Mouse (Mus musculus) cerebellum, adult 9-10 months (tissue): ENCODE data around the gene N4bp2l1.

Source experiments
- DNase-seq: peaks from one replicate; pipeline ENCODE4 v3.0.0; 2022

Gene N4bp2l1

DNA sequence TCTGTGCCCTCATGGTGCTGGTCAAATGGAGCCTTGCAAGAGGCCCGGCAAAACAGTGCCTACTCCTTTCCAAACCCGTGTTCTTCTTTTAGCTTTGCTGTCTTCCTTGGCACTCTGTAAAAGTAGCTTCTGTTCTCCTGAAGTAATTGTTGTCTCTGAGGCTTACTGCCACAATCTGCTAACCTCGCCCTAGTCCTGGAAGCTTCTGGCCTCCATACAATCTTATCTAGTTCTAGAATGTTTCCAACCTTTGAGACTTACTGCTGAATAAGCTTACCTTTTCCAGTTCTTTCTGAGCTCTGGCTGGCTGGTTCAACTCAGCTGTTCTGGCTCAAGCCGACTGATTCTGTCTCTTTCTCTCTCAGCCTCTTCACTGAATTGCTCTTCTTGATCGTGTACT, 35.2 kb downstream of the N4bp2l1 start:
- no peak for DNase-seq

DNA sequence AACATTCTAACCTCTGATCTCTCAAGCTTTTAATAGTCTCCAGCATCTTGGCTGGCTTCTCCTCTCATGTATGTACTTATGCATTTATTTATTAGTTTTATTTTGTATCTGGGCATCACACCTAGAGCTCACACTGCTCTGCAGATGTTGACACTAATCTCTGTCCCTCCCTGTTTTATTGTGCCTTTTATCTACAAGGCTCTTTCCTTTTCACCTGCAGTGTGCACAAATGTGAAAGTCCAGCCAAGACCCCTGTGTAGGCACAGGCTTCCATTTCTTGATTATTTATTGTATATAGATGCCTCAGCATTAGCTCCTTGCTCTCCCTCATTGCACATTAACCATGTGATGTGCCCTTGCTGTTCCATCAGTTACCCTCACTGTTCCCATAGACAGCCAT, 35.6 kb downstream of the N4bp2l1 start:
- DNase-seq = no peak

DNA sequence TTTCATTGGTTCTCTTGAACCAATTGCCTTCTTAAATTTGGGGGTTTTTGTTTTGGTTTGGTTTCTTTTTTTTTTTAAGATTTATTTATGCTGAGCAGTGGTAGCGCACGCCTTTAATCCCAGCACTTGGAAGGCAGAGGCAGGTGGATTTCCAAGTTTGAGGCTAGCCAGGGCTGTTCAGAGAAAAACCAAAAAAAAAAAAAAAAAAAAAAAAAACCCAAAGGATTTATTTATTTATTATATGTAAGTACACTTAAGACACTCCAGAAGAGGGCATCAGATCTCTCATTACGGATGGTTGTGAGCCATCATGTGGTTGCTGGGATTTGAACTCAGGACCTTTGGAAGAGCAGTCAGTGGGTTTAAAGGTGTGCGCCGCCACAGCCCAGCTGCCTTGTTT, 36.1 kb downstream of the N4bp2l1 start:
- DNase-seq = no peak

DNA sequence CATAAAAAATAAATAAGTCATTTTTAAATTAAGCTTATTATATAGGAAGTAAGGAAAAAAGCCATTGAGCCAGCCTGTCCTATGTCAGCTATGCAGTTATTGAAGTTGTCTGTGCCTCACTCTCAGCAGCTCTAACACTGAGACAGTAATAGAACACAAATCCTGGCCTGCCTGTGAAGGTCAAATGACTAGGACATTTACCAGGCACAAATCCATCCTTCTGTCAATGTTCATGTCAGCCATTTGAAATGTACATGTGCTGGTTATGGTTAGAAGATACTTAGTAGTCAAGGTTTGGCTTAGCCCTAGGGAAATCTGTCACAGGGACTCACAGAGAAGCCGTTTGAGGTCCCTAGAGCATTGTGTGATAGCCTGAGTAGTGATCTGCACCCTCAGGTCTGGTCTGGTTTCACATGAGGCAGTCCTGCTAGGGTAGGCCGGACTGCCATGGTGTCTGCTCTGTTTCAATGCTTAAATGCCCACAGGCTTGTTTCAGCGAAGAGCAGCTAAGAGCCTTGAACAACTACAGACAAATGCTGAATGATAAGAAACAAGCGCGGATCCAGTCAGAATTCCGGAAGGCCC, 37.4 kb downstream of the N4bp2l1 start:
- DNase-seq = no peak

DNA sequence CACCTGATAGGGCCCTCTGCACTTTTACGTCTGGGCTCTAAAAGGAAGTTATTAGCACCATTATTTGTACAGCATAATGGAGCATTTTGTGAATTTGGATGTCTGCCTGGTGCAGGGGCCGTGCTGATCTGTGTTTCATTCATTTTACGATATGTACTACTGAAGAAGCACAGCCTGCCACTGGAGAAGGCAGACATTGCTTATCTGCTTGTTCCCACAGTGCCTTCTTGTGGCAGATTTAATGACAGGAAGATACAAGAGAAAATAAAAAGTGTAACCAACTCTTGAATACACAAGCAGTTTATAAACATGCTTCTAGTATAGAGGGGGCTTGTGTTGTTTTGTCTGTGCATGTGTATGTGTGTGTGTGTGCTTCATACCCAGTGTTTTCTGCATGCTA, 45.4 kb downstream of the N4bp2l1 start:
- DNase-seq = no peak

DNA sequence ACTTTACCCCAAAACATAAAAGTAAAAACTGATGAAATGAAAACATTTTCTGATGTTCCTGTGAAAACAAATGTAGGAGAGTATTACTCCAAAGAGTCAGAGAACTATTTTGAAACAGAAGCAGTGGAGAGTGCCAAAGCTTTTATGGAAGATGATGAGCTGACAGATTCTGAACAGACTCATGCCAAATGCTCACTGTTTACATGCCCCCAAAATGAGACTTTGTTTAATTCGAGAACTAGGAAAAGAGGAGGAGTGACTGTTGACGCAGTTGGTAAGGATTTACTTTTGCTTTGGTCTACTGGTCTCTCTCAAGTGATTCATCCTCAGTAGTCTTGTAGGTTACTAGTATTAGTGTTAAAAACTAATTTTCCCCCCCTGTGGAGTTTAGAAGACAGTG, 53.8 kb downstream of the N4bp2l1 start:
- DNase-seq = no peak

GRCm38 (mm10) chr5:150541302-150541701, 55.7 kb downstream of the N4bp2l1 start:
- no peak for DNase-seq

- DNase-seq = no peak
Measured at GRCm38 (mm10) chr5:150525239-150525638, 71.7 kb downstream of the N4bp2l1 start.

DNA sequence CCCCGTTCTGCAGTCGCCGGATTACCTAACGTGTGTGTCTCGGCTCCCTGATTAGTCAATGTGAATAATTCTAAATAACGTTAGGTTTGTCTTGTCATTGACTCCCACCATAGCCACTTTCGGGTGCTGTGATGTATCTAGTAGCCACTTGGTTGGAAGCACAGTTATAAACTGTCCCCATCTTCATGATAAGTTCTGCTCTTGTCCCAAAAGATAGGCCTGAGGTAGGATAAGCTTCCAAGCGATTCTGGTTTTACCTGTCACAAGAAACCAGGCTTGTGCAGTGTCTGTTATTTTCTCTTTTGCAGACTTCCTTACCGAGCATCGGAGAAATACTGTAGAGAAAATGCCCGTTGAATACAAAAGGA, 74.1 kb downstream of the N4bp2l1 start:
- DNase-seq = no peak

- peak; percentile 86 for DNase-seq
Measured at GRCm38 (mm10) chr5:150521937-150522866, 74.8 kb downstream of the N4bp2l1 start, which contains the start of gene Brca2. Brca2 (plus strand) TSS chr5:150522630.
